Mouse (Mus musculus) heart, adult 2 months (tissue): ENCODE results near the gene Ms4a18.
A peak's percentile ranks its signal among the peaks of the same experiment; 100 is the strongest.

ENCODE experiments used
- CTCF ChIP-seq: fragments of 200-600 bp; IDR thresholded peaks from 2 replicates; pipeline ENCODE4 v1.8.1; 2022; ENCODE audit warnings: antibody characterized with exemption, mild to moderate bottlenecking, moderate library complexity
- POLR2A ChIP-seq: fragments of 200-500 bp; IDR thresholded peaks from 2 replicates; pipeline ENCODE4 v1.6.1; 2011; ENCODE audit warnings: mild to moderate bottlenecking, low read depth, low read length, control low read depth; ENCODE audit not compliant: insufficient read depth

GRCm38 (mm10) chr19:11065202-11065875 is 47.5 kb upstream of the Ms4a18 start:
- no peak for TF ChIP-seq POLR2A
- TF ChIP-seq CTCF, result peak; percentile 37; the same call in 1 of the 2 replicates
